In genomic region chr6:52157466-52158275, GRCm38 (mm10) we compare ENCODE assay signal across 7 mouse cellular contexts. TPM values are rescaled to one million over a fixed set of nuclear protein-coding genes. Genes with fewer than 3 reads are reported as not detected.
DNase-seq lines count a peak whose midpoint lies in the region; ATAC-seq and TF ChIP-seq lines count a peak whose summit lies in the region.

No protein-coding gene starts in this region.

- 3% methylated on average over 31 of the region's 32 CpGs for WGBS in lung, postnatal 0 days
- 2% methylated on average over 32 of the region's 32 CpGs for WGBS in forebrain, embryonic 13.5 days
- WGBS in liver, embryonic 12.5 days (ENCODE audit: insufficient replicate concordance) = 2% methylated on average over 32 of the region's 32 CpGs
- 4% methylated on average over 32 of the region's 32 CpGs for WGBS in stomach, embryonic 16.5 days

- 0 out of 2 replicates have a peak, but pooled peaks cover 4% of the 10 kb centered on the region for H3K4me1 ChIP-seq in lung, postnatal 0 days (ENCODE audit: insufficient read depth, low read depth, low read length)
- H3K4me1 ChIP-seq in forebrain, embryonic 13.5 days = peaks cover 17% of the 10 kb centered on the region
- peaks cover 8% of the 10 kb centered on the region for H3K4me1 ChIP-seq in liver, embryonic 12.5 days
- H3K4me1 ChIP-seq in stomach, embryonic 16.5 days (ENCODE audit: control insufficient read depth, insufficient read depth, low read length) = peaks cover 23% of the 10 kb centered on the region

- no peaks in the 10 kb centered on the region for H3K9me3 ChIP-seq in lung, postnatal 0 days (ENCODE audit: low read length)
- no peaks in the 10 kb centered on the region for H3K9me3 ChIP-seq in forebrain, embryonic 13.5 days (replicated peaks)
- no peaks in the 10 kb centered on the region for H3K9me3 ChIP-seq in liver, embryonic 12.5 days (replicated peaks)
- H3K9me3 ChIP-seq in stomach, embryonic 16.5 days (replicated peaks; ENCODE audit: control insufficient read depth, low read length) = no peaks in the 10 kb centered on the region

- no peak for TF ChIP-seq CTCF in lung, postnatal 0 days (IDR thresholded peaks at IDR 0.05)

- ATAC-seq in lung, postnatal 0 days = no peak
- ATAC-seq in forebrain, embryonic 13.5 days = no peak; the same call in 1 of the 2 replicates
- ATAC-seq in liver, embryonic 12.5 days = no peak; the same call in 1 of the 2 replicates
- ATAC-seq in stomach, embryonic 16.5 days (ENCODE audit: insufficient read depth, low FRiP score) = no peak
- ATAC-seq in frontal cortex, adult (ENCODE audit: low TSS enrichment) = no peak

- peak overlapping the region; percentile 69 for H3K4me3 ChIP-seq in lung, postnatal 0 days (ENCODE audit: low read depth, low read length)
- peak overlapping the region; percentile 52 for H3K4me3 ChIP-seq in forebrain, embryonic 13.5 days
- H3K4me3 ChIP-seq in liver, embryonic 12.5 days = peak overlapping the region; percentile 61
- peak overlapping the region; percentile 82 for H3K4me3 ChIP-seq in stomach, embryonic 16.5 days (replicated peaks; ENCODE audit: low read length)

- peak overlapping the region; percentile 79 for H3K4me2 ChIP-seq in lung, postnatal 0 days (replicated peaks; ENCODE audit: low read depth, low read length)
- peak overlapping the region; percentile 95 for H3K4me2 ChIP-seq in forebrain, embryonic 13.5 days
- H3K4me2 ChIP-seq in liver, embryonic 12.5 days = peak overlapping the region; percentile 78
- peak overlapping the region; percentile 65 for H3K4me2 ChIP-seq in stomach, embryonic 16.5 days (ENCODE audit: low read depth, low read length)

- TF ChIP-seq EP300 in lung, postnatal 0 days (IDR thresholded peaks at IDR 0.05) = no peak

- peak; percentile 5 for DNase-seq in lung, postnatal 0 days (ENCODE audit: low spot score)
- no peak for DNase-seq in lung, postnatal 14 days
- DNase-seq in right cerebral cortex, postnatal 25 days = no peak

- H3K27ac ChIP-seq in lung, postnatal 0 days (ENCODE audit: low read length) = no peak overlapping the region
- no peak overlapping the region for H3K27ac ChIP-seq in forebrain, embryonic 13.5 days
- no peak overlapping the region for H3K27ac ChIP-seq in liver, embryonic 12.5 days
- no peak overlapping the region for H3K27ac ChIP-seq in stomach, embryonic 16.5 days (ENCODE audit: low read length)

- H3K9ac ChIP-seq in lung, postnatal 0 days (replicated peaks; ENCODE audit: low read depth) = no peak overlapping the region
- no peak overlapping the region for H3K9ac ChIP-seq in forebrain, embryonic 13.5 days
- no peak overlapping the region for H3K9ac ChIP-seq in liver, embryonic 12.5 days
- H3K9ac ChIP-seq in stomach, embryonic 16.5 days (ENCODE audit: low read length) = peak overlapping the region; percentile 38; the same call in 1 of the 2 replicates

- H3K36me3 ChIP-seq in lung, postnatal 0 days (ENCODE audit: insufficient read depth, low read length) = no peaks in the 10 kb centered on the region
- no peaks in the 10 kb centered on the region for H3K36me3 ChIP-seq in forebrain, embryonic 13.5 days (ENCODE audit: poor library complexity, severe bottlenecking)
- no peaks in the 10 kb centered on the region for H3K36me3 ChIP-seq in liver, embryonic 12.5 days
- no peaks in the 10 kb centered on the region for H3K36me3 ChIP-seq in stomach, embryonic 16.5 days (ENCODE audit: control insufficient read depth, insufficient read depth, low read length)

- H3K27me3 ChIP-seq in lung, postnatal 0 days (replicated peaks; ENCODE audit: insufficient read depth, low read length) = peaks cover 42% of the 10 kb centered on the region
- H3K27me3 ChIP-seq in forebrain, embryonic 13.5 days = peaks cover 99% of the 10 kb centered on the region
- peaks cover 98% of the 10 kb centered on the region for H3K27me3 ChIP-seq in liver, embryonic 12.5 days (replicated peaks)
- H3K27me3 ChIP-seq in stomach, embryonic 16.5 days (ENCODE audit: control insufficient read depth, insufficient read depth, low read length) = peaks cover 8% of the 10 kb centered on the region

RNA-seq across cellular contexts. Expression of gene Hoxa1, which starts 0.4 kb away (rescaled TPM):
- polyA plus RNA-seq in lung, postnatal 0 days (2015; fragmentation: Nextera tagmentation; extraction: Ambion mirVana) = 0.65 and 1.0 TPM in 2 replicates
- not detected in 2 replicates for polyA plus RNA-seq in forebrain, embryonic 13.5 days (2015; fragmentation: Nextera tagmentation; extraction: Ambion mirVana)
- 1.0 and 1.1 TPM in 2 replicates for polyA plus RNA-seq in liver, embryonic 12.5 days (2016; fragmentation: Nextera tagmentation; extraction: Ambion mirVana)
- polyA plus RNA-seq in stomach, embryonic 16.5 days (2015; fragmentation: Nextera tagmentation; extraction: Ambion mirVana) = 1.4 and 1.5 TPM in 2 replicates

RNA-seq across cellular contexts. Expression of gene Hoxa2, which starts 7.0 kb away (rescaled TPM):
- polyA plus RNA-seq in lung, postnatal 0 days (2015; fragmentation: Nextera tagmentation; extraction: Ambion mirVana) = 7.2 and 8.2 TPM in 2 replicates
- polyA plus RNA-seq in forebrain, embryonic 13.5 days (2015; fragmentation: Nextera tagmentation; extraction: Ambion mirVana) = not detected in 2 replicates
- 1.4 TPM in 2 replicates for polyA plus RNA-seq in liver, embryonic 12.5 days (2016; fragmentation: Nextera tagmentation; extraction: Ambion mirVana)
- polyA plus RNA-seq in stomach, embryonic 16.5 days (2015; fragmentation: Nextera tagmentation; extraction: Ambion mirVana) = 7.4 and 8.5 TPM in 2 replicates

RNA-seq across cellular contexts. Expression of gene 5730596B20Rik, which starts 19.6 kb away (rescaled TPM):
- 1.5 and 1.6 TPM in 2 replicates for polyA plus RNA-seq in lung, postnatal 0 days (2015; fragmentation: Nextera tagmentation; extraction: Ambion mirVana)
- polyA plus RNA-seq in forebrain, embryonic 13.5 days (2015; fragmentation: Nextera tagmentation; extraction: Ambion mirVana) = not detected in 2 replicates
- 0.29 TPM in 2 replicates for polyA plus RNA-seq in liver, embryonic 12.5 days (2016; fragmentation: Nextera tagmentation; extraction: Ambion mirVana)
- polyA plus RNA-seq in stomach, embryonic 16.5 days (2015; fragmentation: Nextera tagmentation; extraction: Ambion mirVana) = 2.1 and 2.6 TPM in 2 replicates

RNA-seq across cellular contexts. Expression of gene Hoxa4, which starts 33.9 kb away (rescaled TPM):
- polyA plus RNA-seq in lung, postnatal 0 days (2015; fragmentation: Nextera tagmentation; extraction: Ambion mirVana) = 3.7 and 3.9 TPM in 2 replicates
- not detected in 2 replicates for polyA plus RNA-seq in forebrain, embryonic 13.5 days (2015; fragmentation: Nextera tagmentation; extraction: Ambion mirVana)
- 0.79 and 0.92 TPM in 2 replicates for polyA plus RNA-seq in liver, embryonic 12.5 days (2016; fragmentation: Nextera tagmentation; extraction: Ambion mirVana)
- polyA plus RNA-seq in stomach, embryonic 16.5 days (2015; fragmentation: Nextera tagmentation; extraction: Ambion mirVana) = 2.5 and 2.8 TPM in 2 replicates

RNA-seq across cellular contexts. Expression of gene Hoxa5, which starts 46.7 kb away (rescaled TPM):
- 39.7 and 40.3 TPM in 2 replicates for polyA plus RNA-seq in lung, postnatal 0 days (2015; fragmentation: Nextera tagmentation; extraction: Ambion mirVana)
- polyA plus RNA-seq in forebrain, embryonic 13.5 days (2015; fragmentation: Nextera tagmentation; extraction: Ambion mirVana) = not detected in 2 replicates
- 2.1 and 3.1 TPM in 2 replicates for polyA plus RNA-seq in liver, embryonic 12.5 days (2016; fragmentation: Nextera tagmentation; extraction: Ambion mirVana)
- polyA plus RNA-seq in stomach, embryonic 16.5 days (2015; fragmentation: Nextera tagmentation; extraction: Ambion mirVana) = 8.8 and 11.0 TPM in 2 replicates
